Mouse (Mus musculus) C2C12 (cell line): Measurements from ENCODE around the gene Hist3h2a. TPM values are rescaled to one million over a fixed set of nuclear protein-coding genes. Genes with fewer than 3 reads are reported as not detected.

ENCODE experiments used
- H3K27me3 ChIP-seq: one replicate; pipeline ENCODE4 v1.6.1; 2011; ENCODE audit not compliant: control insufficient read depth, insufficient read depth, insufficient read length
- H3K36me3 ChIP-seq: one replicate; pipeline ENCODE4 v1.6.1; 2011; ENCODE audit not compliant: control insufficient read depth, insufficient read depth
- H3K4me3 ChIP-seq: one replicate; pipeline ENCODE4 v1.5.1; 2011; ENCODE audit warnings: mild to moderate bottlenecking, control low read depth; ENCODE audit not compliant: poor library complexity, insufficient read depth, severe bottlenecking
- H3K79me2 ChIP-seq: one replicate; pipeline ENCODE4 v1.6.1; 2011; ENCODE audit not compliant: control insufficient read depth, insufficient read depth
- H3K79me3 ChIP-seq: one replicate; pipeline ENCODE4 v1.6.1; 2011; ENCODE audit warnings: low read depth, control low read depth
- H3ac ChIP-seq: one replicate; pipeline ENCODE3; 2011; ENCODE audit warnings: low read depth; ENCODE audit not compliant: control insufficient read depth, insufficient read length
- CEBPB ChIP-seq: IDR thresholded peaks from one replicate; pipeline ENCODE4 v1.6.1; 2011; ENCODE audit warnings: low read depth, mild to moderate bottlenecking, control low read depth, moderate library complexity
- CTCF ChIP-seq: IDR thresholded peaks from one replicate; pipeline ENCODE4 v1.5.1; 2011; ENCODE audit not compliant: control insufficient read depth, insufficient read depth, insufficient read length
- FOSL1 ChIP-seq: IDR thresholded peaks from one replicate; pipeline ENCODE4 v1.8.0; 2011; ENCODE audit warnings: mild to moderate bottlenecking, low read length; ENCODE audit not compliant: poor library complexity, insufficient read depth, severe bottlenecking
- MAX ChIP-seq: IDR thresholded peaks from one replicate; pipeline ENCODE4 v1.6.1; 2011; ENCODE audit warnings: mild to moderate bottlenecking, control low read depth
- MYOD1 ChIP-seq: IDR thresholded peaks from one replicate; pipeline ENCODE4 v1.6.1; 2011; ENCODE audit warnings: low read depth; ENCODE audit not compliant: control insufficient read depth, insufficient read length
- MYOG ChIP-seq: IDR thresholded peaks from one replicate; pipeline ENCODE4 v1.6.1; 2011; ENCODE audit not compliant: control insufficient read depth, insufficient read length; ENCODE audit errors: extremely low read depth
- USF1 ChIP-seq: IDR thresholded peaks from one replicate; pipeline ENCODE4 v1.6.1; 2011; ENCODE audit warnings: low read depth, mild to moderate bottlenecking, control low read depth, moderate library complexity
- polyA plus RNA-seq: library from polyadenylated mRNA; unstranded; fragments of >200 nt; fragmentation: generic; extraction: Trizol; gene quantifications from one replicate; pipeline ENCODE4 v1.2.1, GENCODE M21; 2012; ENCODE audit warnings: missing spikeins

Gene Hist3h2a
- polyA plus RNA-seq, 1 experiment = 11.4 TPM

GRCm38 (mm10) chr11:58985299-58985917 is 30.9 kb downstream of the Hist3h2a start:
- H3ac ChIP-seq = no peak overlapping the region
- peaks cover 62% of the 10 kb centered on the region for H3K36me3 ChIP-seq
- H3K27me3 ChIP-seq = no peaks in the 10 kb centered on the region
- TF ChIP-seq MAX = no peak
- TF ChIP-seq MYOG = no peak
- TF ChIP-seq MYOD1 = no peak
- no peak for TF ChIP-seq FOSL1
- no peak for TF ChIP-seq CTCF
- TF ChIP-seq USF1 = no peak
- H3K4me3 ChIP-seq = no peak overlapping the region
- H3K79me3 ChIP-seq = peaks cover 12% of the 10 kb centered on the region
- H3K79me2 ChIP-seq = peaks cover 17% of the 10 kb centered on the region

GRCm38 (mm10) chr11:58989166-58989565 is 34.7 kb downstream of the Hist3h2a start:
- peaks cover under 1% of the 10 kb centered on the region for H3K27me3 ChIP-seq
- H3K79me2 ChIP-seq = no peaks in the 10 kb centered on the region
- peaks cover 44% of the 10 kb centered on the region for H3K36me3 ChIP-seq
- no peak for TF ChIP-seq USF1
- no peak for TF ChIP-seq CTCF
- TF ChIP-seq FOSL1 = no peak
- TF ChIP-seq MAX = no peak
- no peak for TF ChIP-seq MYOD1
- TF ChIP-seq MYOG = no peak
- no peak for TF ChIP-seq CEBPB
- no peaks in the 10 kb centered on the region for H3K79me3 ChIP-seq
- no peak overlapping the region for H3ac ChIP-seq
- H3K4me3 ChIP-seq = no peak overlapping the region

- no peak overlapping the region for H3K4me3 ChIP-seq
- TF ChIP-seq MAX = no peak
- TF ChIP-seq FOSL1 = no peak
- TF ChIP-seq MYOG = no peak
- no peak for TF ChIP-seq CTCF
- TF ChIP-seq USF1 = no peak
- TF ChIP-seq MYOD1 = no peak
- no peak for TF ChIP-seq CEBPB
- peaks cover 39% of the 10 kb centered on the region for H3K36me3 ChIP-seq
These were observed 35.7 kb downstream of the Hist3h2a start for GRCm38 (mm10) chr11:58990141-58990540.

GRCm38 (mm10) chr11:58990794-58991193 is 36.3 kb downstream of the Hist3h2a start:
- H3K79me3 ChIP-seq = no peaks in the 10 kb centered on the region
- peaks cover 17% of the 10 kb centered on the region for H3K27me3 ChIP-seq
- peaks cover 34% of the 10 kb centered on the region for H3K36me3 ChIP-seq
- no peak overlapping the region for H3K4me3 ChIP-seq
- H3K79me2 ChIP-seq = no peaks in the 10 kb centered on the region
- TF ChIP-seq MAX (no peak), MYOG (no peak), FOSL1 (no peak), CEBPB (no peak), CTCF (no peak), USF1 (no peak)
- no peak overlapping the region for H3ac ChIP-seq

More at GRCm38 (mm10) chr11:58990141-58990540, 35.7 kb downstream of the Hist3h2a start:
- Histone ChIP-seq H3K79me2 (no peaks in the 10 kb centered on the region), H3K27me3 (peaks cover 11% of the 10 kb centered on the region), H3K79me3 (no peaks in the 10 kb centered on the region), H3ac (no peak overlapping the region)

GRCm38 (mm10) chr11:58991911-58992310 is 37.4 kb downstream of the Hist3h2a start:
- Histone ChIP-seq H3K79me3 (no peaks in the 10 kb centered on the region), H3K27me3 (peaks cover 23% of the 10 kb centered on the region), H3K4me3 (no peak overlapping the region), H3K36me3 (peaks cover 23% of the 10 kb centered on the region), H3K79me2 (no peaks in the 10 kb centered on the region), H3ac (no peak overlapping the region)
- TF ChIP-seq MYOG = no peak
- TF ChIP-seq CEBPB = no peak
- TF ChIP-seq FOSL1 = no peak
- TF ChIP-seq USF1 = no peak
- no peak for TF ChIP-seq MYOD1
- no peak for TF ChIP-seq MAX
- TF ChIP-seq CTCF = no peak

GRCm38 (mm10) chr11:58993091-58993670 is 38.7 kb downstream of the Hist3h2a start:
- Histone ChIP-seq H3K79me3 (no peaks in the 10 kb centered on the region), H3K27me3 (peaks cover 35% of the 10 kb centered on the region), H3K36me3 (peaks cover 11% of the 10 kb centered on the region), H3K4me3 (no peak overlapping the region), H3ac (no peak overlapping the region), H3K79me2 (no peaks in the 10 kb centered on the region)
- TF ChIP-seq CEBPB = no peak
- no peak for TF ChIP-seq MYOG
- TF ChIP-seq CTCF = no peak
- no peak for TF ChIP-seq FOSL1
- TF ChIP-seq MAX = no peak
- no peak for TF ChIP-seq MYOD1
- TF ChIP-seq USF1 = no peak
